In the genomic region with DNA sequence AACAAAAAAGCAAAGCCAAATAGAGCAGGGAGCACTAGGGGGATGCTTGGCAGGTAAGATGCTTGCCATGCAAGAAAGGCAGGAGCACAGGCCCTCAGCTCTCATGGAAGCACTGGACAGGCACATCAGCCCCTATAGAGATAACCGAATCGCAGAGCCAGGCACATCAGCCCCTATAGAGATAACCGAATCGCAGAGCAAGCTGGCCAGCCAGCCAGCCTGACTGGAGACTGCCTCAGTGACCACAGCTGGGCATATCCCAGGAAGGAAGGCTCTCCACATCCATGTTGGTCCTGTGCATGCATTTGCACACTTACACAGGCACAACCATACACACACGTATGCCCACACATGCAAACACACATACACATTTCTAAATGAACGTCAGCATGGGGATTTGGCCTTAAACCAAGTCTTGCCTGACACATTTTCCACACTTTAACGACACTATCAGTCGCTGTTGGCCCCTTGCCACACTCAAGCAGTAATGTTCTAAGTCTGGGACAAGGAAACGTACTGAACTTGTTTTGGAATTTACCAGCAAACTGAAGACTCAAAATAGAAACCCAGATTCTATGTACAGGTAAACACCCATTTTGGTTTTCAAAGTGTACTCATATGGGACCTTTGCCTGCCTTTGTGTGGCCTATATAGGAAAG, we compare ENCODE assay signal across 14 mouse cellular contexts. TPM values are rescaled to one million over a fixed set of nuclear protein-coding genes. Genes with fewer than 3 reads are reported as not detected.
DNase-seq lines count a peak whose midpoint lies in the region; ATAC-seq and TF ChIP-seq lines count a peak whose summit lies in the region.
"Had no signal": no experiment of that assay in that cellular context is flagged by ENCODE, and none has a peak within 500 bp of the region (broad histone marks: within the 10 kb centered on the region; RNA-seq: fewer than 3 reads in every experiment).

No protein-coding gene starts in this region.

- TF ChIP-seq EP300 in heart, postnatal 0 days (IDR thresholded peaks at IDR 0.05; ENCODE audit: low read depth): no peak

- H3K4me2 ChIP-seq in forebrain, postnatal 0 days (ENCODE audit: low read depth): no peak overlapping the region
- no peak overlapping the region for H3K4me2 ChIP-seq in forebrain, embryonic 11.5 days (ENCODE audit: low read depth, low read length, severe bottlenecking)
- H3K4me2 ChIP-seq in heart, postnatal 0 days (ENCODE audit: low read depth, low read length): peak overlapping the region; percentile 33; the same call in 1 of the 2 replicates
- H3K4me2 ChIP-seq in lung, embryonic 16.5 days (ENCODE audit: low read depth, low read length): no peak overlapping the region
- H3K4me2 ChIP-seq: forebrain, embryonic 13.5 days; liver, embryonic 13.5 days had no signal

- ATAC-seq in forebrain, postnatal 0 days: no peak
- no peak for ATAC-seq in forebrain, embryonic 11.5 days (replicated peaks; ENCODE audit: low FRiP score)
- ATAC-seq in heart, postnatal 0 days (ENCODE audit: insufficient read depth, low read depth): peak; percentile 73
- peak; percentile 17; the same call in 1 of the 2 replicates for ATAC-seq in lung, embryonic 16.5 days (ENCODE audit: low read depth)
- ATAC-seq: forebrain, embryonic 13.5 days had no signal

- intact Hi-C loops in gastrocnemius, postnatal 36 days (cut with DNase I): no loop called here

- no peaks in the 10 kb centered on the region for H3K4me1 ChIP-seq in forebrain, postnatal 0 days (ENCODE audit: insufficient read depth)
- no peaks in the 10 kb centered on the region for H3K4me1 ChIP-seq in forebrain, embryonic 11.5 days (replicated peaks; ENCODE audit: control insufficient read depth, insufficient read depth, low read length)
- H3K4me1 ChIP-seq in heart, postnatal 0 days (ENCODE audit: control insufficient read depth, insufficient read depth): peaks cover 15% of the 10 kb centered on the region
- no peaks in the 10 kb centered on the region; the same call in 1 of the 2 replicates for H3K4me1 ChIP-seq in lung, embryonic 16.5 days (replicated peaks; ENCODE audit: control insufficient read depth, insufficient read depth, low read length)
- H3K4me1 ChIP-seq: forebrain, embryonic 13.5 days; liver, embryonic 13.5 days had no signal

- no peak overlapping the region for H3K9ac ChIP-seq in forebrain, postnatal 0 days
- no peak overlapping the region for H3K9ac ChIP-seq in forebrain, embryonic 11.5 days (ENCODE audit: low read length)
- no peak overlapping the region for H3K9ac ChIP-seq in heart, postnatal 0 days (replicated peaks; ENCODE audit: low read depth, low read length)
- H3K9ac ChIP-seq in lung, embryonic 16.5 days (ENCODE audit: low read length): no peak overlapping the region
- H3K9ac ChIP-seq: forebrain, embryonic 13.5 days; liver, embryonic 13.5 days had no signal

- peak; percentile 22 for DNase-seq in forebrain, postnatal 0 days
- DNase-seq in forebrain, embryonic 11.5 days (ENCODE audit: low spot score): no peak
- DNase-seq in NIH3T3 (ENCODE audit: low read depth): peak; percentile 9
- DNase-seq in heart, postnatal 0 days (ENCODE audit: low spot score): peak; percentile 82
- DNase-seq in layer of hippocampus, adult 9-10 months (ENCODE audit: low spot score): no peak
- no peak for DNase-seq in gastrocnemius, postnatal 25 days
- DNase-seq in gastrocnemius, postnatal 36 days: no peak
- DNase-seq: layer of hippocampus, adult 9-11 months; liver, embryonic 13.5 days; midbrain, embryonic 14.5 days had no signal

- no peak overlapping the region for H3K4me3 ChIP-seq in forebrain, postnatal 0 days (ENCODE audit: low read depth, low read length)
- no peak overlapping the region for H3K4me3 ChIP-seq in forebrain, embryonic 11.5 days (ENCODE audit: low read depth, low read length)
- H3K4me3 ChIP-seq in heart, postnatal 0 days (ENCODE audit: low read depth, low read length): no peak overlapping the region
- H3K4me3 ChIP-seq in lung, embryonic 16.5 days (ENCODE audit: low read length): no peak overlapping the region
- H3K4me3 ChIP-seq: forebrain, embryonic 13.5 days; liver, embryonic 13.5 days had no signal

- WGBS in forebrain, postnatal 0 days: 64% methylated on average over 9 of the region's 9 CpGs
- WGBS in forebrain, embryonic 11.5 days: 91% methylated on average over 9 of the region's 9 CpGs
- WGBS in heart, postnatal 0 days: 15% methylated on average over 9 of the region's 9 CpGs
- WGBS in lung, embryonic 16.5 days: 44% methylated on average over 9 of the region's 9 CpGs

- no peak for TF ChIP-seq CTCF in forebrain, postnatal 0 days (IDR thresholded peaks at IDR 0.05; ENCODE audit: low read depth)
- no peak for TF ChIP-seq CTCF in heart, postnatal 0 days (IDR thresholded peaks at IDR 0.05; ENCODE audit: low read depth)

- H3K36me3 ChIP-seq in forebrain, postnatal 0 days (ENCODE audit: insufficient read depth): no peaks in the 10 kb centered on the region
- H3K36me3 ChIP-seq in forebrain, embryonic 11.5 days (ENCODE audit: control insufficient read depth, insufficient read depth, low read length): no peaks in the 10 kb centered on the region
- H3K36me3 ChIP-seq in heart, postnatal 0 days (replicated peaks; ENCODE audit: control insufficient read depth, insufficient read depth, low read length): no peaks in the 10 kb centered on the region
- H3K36me3 ChIP-seq in lung, embryonic 16.5 days (ENCODE audit: control insufficient read depth, insufficient read depth, low read length): no peaks in the 10 kb centered on the region
- H3K36me3 ChIP-seq: liver, embryonic 13.5 days had no signal

- H3K27ac ChIP-seq in forebrain, postnatal 0 days (ENCODE audit: low read depth, low read length): no peak overlapping the region
- H3K27ac ChIP-seq in forebrain, embryonic 11.5 days (ENCODE audit: low read depth, low read length): no peak overlapping the region
- peak overlapping the region; percentile 76 for H3K27ac ChIP-seq in heart, postnatal 0 days (ENCODE audit: low read depth)
- H3K27ac ChIP-seq in lung, embryonic 16.5 days (ENCODE audit: low read length): no peak overlapping the region
- H3K27ac ChIP-seq: forebrain, embryonic 13.5 days; liver, embryonic 13.5 days had no signal

- no peaks in the 10 kb centered on the region for H3K9me3 ChIP-seq in forebrain, postnatal 0 days (ENCODE audit: low read length)
- no peaks in the 10 kb centered on the region for H3K9me3 ChIP-seq in forebrain, embryonic 11.5 days (ENCODE audit: control insufficient read depth, low read length)
- no peaks in the 10 kb centered on the region for H3K9me3 ChIP-seq in heart, postnatal 0 days (replicated peaks; ENCODE audit: control insufficient read depth, low read length)
- H3K9me3 ChIP-seq in lung, embryonic 16.5 days (ENCODE audit: control insufficient read depth, low read length): no peaks in the 10 kb centered on the region
- H3K9me3 ChIP-seq: forebrain, embryonic 13.5 days; liver, embryonic 13.5 days had no signal

- no peaks in the 10 kb centered on the region for H3K27me3 ChIP-seq in forebrain, postnatal 0 days (ENCODE audit: insufficient read depth, low read length)
- H3K27me3 ChIP-seq in forebrain, embryonic 11.5 days (ENCODE audit: control insufficient read depth, insufficient read depth, low read length): no peaks in the 10 kb centered on the region
- no peaks in the 10 kb centered on the region for H3K27me3 ChIP-seq in heart, postnatal 0 days (ENCODE audit: control insufficient read depth, insufficient read depth, low read length)
- no peaks in the 10 kb centered on the region for H3K27me3 ChIP-seq in lung, embryonic 16.5 days (ENCODE audit: control insufficient read depth, insufficient read depth, low read depth, low read length)
- H3K27me3 ChIP-seq: forebrain, embryonic 13.5 days; liver, embryonic 13.5 days had no signal

RNA-seq across cellular contexts. Expression of a gene that starts 31.9 kb away (rescaled TPM):
- total RNA-seq in forebrain, postnatal 0 days (2014; rRNA removed): not detected in 2 replicates
- not detected in 2 replicates for polyA plus RNA-seq in forebrain, postnatal 0 days (2015; fragmentation: Nextera tagmentation; extraction: Ambion mirVana)
- 0.11 and 0.12 TPM in 2 replicates for polyA plus RNA-seq in forebrain, embryonic 11.5 days (2014; fragmentation: Nextera tagmentation; extraction: Ambion mirVana)
- total RNA-seq in heart, postnatal 0 days (2014; rRNA removed; ENCODE audit: low replicate concordance): not detected in 2 replicates
- polyA plus RNA-seq in heart, postnatal 0 days (2015; fragmentation: Nextera tagmentation; extraction: Ambion mirVana): not detected in 2 replicates
- 8.5 and 8.8 TPM in 2 replicates for polyA plus RNA-seq in lung, embryonic 16.5 days (2015; fragmentation: Nextera tagmentation; extraction: Ambion mirVana)
- not detected for total RNA-seq in gastrocnemius, postnatal 25 days (2021)
- total RNA-seq in gastrocnemius, postnatal 36 days (2021): not detected
- total RNA-seq: neutrophil, adult 5-6 weeks had no signal
- polyA plus RNA-seq: forebrain, embryonic 13.5 days; hindbrain, embryonic 11.5 days; midbrain, embryonic 14.5 days had no signal

Comparison
In these comparisons a context has a peak if more than half of its experiments do, and no peak if none do; other contexts are left out.
1. DNase-seq: peak in forebrain, postnatal 0 days (single experiment), NIH3T3 (single experiment) and heart, postnatal 0 days (single experiment); none in forebrain, embryonic 11.5 days (single experiment), layer of hippocampus, adult 9-10 months (single experiment), gastrocnemius, postnatal 25 days (single experiment) and gastrocnemius, postnatal 36 days (0 of 2).
2. ATAC-seq: peak in heart, postnatal 0 days (single experiment) and lung, embryonic 16.5 days (single experiment); none in forebrain, postnatal 0 days (single experiment) and forebrain, embryonic 11.5 days (single experiment).